Mouse (Mus musculus): ENCODE results near the gene Olfr1209.

Olfr1209 gene

DNA sequence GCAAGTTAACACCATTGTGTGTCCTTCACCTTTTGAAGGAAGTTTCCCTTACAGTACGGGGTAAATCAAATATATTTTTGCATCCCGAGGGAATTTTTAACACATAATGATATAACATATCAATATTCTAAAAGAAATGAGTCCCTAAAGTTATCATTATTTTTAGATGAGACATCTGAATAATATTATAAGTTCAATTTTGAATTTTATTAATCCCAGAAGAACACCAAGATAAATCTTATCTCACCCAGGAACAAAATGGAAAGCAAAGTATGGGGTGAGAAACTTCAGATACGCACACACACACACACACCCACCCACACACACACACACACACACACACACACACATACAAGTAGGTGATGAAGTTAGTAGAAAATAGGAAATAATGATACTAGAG lies at the start of gene Olfr1209:
Gene Olfr1209 (minus strand): TSS at position 101 of the 400 bp plus-strand sequence.
- Histone ChIP-seq H3K36me3 (ENCODE audit: control insufficient read depth, insufficient read depth, low read length, poor library complexity, severe bottlenecking) (no peaks in the 10 kb centered on the region), H3K27me3 (ENCODE audit: control insufficient read depth, insufficient read depth, low read length, poor library complexity, severe bottlenecking) (no peaks in the 10 kb centered on the region)
- DNase-seq (ENCODE audit: low read depth, low spot score): no peak

DNA sequence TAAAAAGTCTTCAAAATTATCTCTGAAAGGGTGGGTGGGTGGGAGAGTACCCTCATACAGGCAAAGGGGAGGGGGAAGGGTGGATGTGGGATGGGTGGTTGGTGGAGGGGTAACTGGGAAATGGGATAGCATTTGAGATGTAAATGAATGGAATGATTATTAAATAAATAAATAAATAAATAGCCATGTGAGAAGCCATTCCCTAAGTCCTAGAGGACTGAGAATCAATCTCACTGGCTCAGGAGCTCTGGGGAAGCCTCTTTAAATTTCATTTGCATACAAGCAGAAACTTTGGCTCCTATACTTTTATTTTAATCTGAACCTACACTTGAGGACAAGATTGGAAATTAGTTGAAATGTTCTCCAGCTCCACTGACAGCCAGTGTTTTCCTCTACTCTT lies 38.7 kb upstream of the Olfr1209 start, which contains the start of gene Olfr1212:
Gene Olfr1212 (plus strand): TSS at position 301 of the 400 bp plus-strand sequence.
- DNase-seq (ENCODE audit: low read depth, low spot score): no peak
- no peaks in the 10 kb centered on the region for H3K36me3 ChIP-seq (ENCODE audit: control insufficient read depth, insufficient read depth, low read length, poor library complexity, severe bottlenecking)
- H3K27me3 ChIP-seq (ENCODE audit: control insufficient read depth, insufficient read depth, low read length, poor library complexity, severe bottlenecking): no peaks in the 10 kb centered on the region

DNA sequence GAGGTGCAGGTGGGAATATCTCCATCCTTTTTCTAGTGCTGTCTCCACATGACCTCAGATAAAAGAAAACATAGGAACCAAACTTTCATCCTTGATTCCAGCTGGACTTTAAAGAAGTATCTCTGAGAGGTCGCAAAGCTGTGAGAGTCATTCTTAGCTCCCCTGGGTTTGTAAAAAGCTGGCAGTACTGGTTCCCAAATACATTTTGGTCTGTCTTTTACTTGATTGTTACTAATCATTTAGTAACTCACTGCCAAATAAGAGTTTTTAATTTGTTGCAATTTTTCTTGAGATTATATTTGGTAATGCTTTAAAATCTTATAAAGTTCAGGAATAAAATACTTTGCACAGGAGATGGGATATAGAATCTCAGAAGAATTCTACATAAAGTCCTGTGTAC lies 23.1 kb upstream of the Olfr1209 start, which contains the start of gene Olfr1211:
Gene Olfr1211 (minus strand): TSS at position 101 of the 400 bp plus-strand sequence.
- DNase-seq (ENCODE audit: low read depth, low spot score): no peak
- Histone ChIP-seq H3K27me3 (ENCODE audit: control insufficient read depth, insufficient read depth, low read length, poor library complexity, severe bottlenecking) (no peaks in the 10 kb centered on the region), H3K36me3 (ENCODE audit: control insufficient read depth, insufficient read depth, low read length, poor library complexity, severe bottlenecking) (no peaks in the 10 kb centered on the region)

DNA sequence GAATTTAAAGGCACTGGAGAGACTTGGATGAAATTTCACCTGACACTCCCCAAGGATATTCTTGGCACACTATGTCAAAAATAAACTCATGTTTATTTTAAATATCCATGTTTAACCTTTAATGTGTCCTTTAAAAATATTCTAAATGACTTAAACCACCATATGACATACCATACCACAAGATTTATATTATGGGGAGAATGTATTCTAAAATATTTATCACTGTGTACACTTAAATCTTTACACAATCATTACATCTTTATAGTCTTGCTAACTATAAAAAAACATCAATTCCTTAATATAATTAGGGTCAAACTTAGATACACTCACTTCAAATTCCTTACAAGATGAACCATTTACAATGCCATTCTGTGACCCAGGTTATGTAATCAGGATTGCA lies 12.7 kb downstream of the Olfr1209 start, which contains the start of gene Olfr1208:
Gene Olfr1208 (minus strand): TSS at position 101 of the 400 bp plus-strand sequence.
- H3K36me3 ChIP-seq (ENCODE audit: control insufficient read depth, insufficient read depth, low read length, poor library complexity, severe bottlenecking): no peaks in the 10 kb centered on the region
- H3K27me3 ChIP-seq (ENCODE audit: control insufficient read depth, insufficient read depth, low read length, poor library complexity, severe bottlenecking): no peaks in the 10 kb centered on the region
- DNase-seq (ENCODE audit: low read depth, low spot score): no peak

DNA sequence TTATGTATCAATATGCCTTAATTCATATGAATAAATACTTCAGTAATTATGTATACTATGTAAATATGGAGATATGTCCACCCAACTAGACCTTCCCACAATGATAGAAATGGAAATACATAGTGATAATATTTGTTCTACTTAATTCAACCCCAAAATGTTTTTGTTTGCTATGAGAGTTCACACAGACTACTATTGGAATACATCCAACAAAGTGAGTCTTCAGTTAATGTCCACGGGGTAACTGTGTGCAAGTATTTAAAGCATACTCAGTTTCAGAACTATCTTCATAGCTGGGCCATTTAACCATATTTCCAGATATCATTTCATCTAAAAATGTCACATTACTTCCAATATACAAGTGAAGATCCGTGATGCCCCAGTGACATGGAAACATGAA lies 52.0 kb downstream of the Olfr1209 start, which contains the start of gene Olfr1206:
Gene Olfr1206 (plus strand): TSS at position 301 of the 400 bp plus-strand sequence.
- no peaks in the 10 kb centered on the region for H3K27me3 ChIP-seq (ENCODE audit: control insufficient read depth, insufficient read depth, low read length, poor library complexity, severe bottlenecking)
- no peaks in the 10 kb centered on the region for H3K36me3 ChIP-seq (ENCODE audit: control insufficient read depth, insufficient read depth, low read length, poor library complexity, severe bottlenecking)

More for the DNA sequence above, 52.0 kb downstream of the Olfr1209 start, which contains the start of gene Olfr1206:
- DNase-seq (ENCODE audit: low read depth, low spot score): no peak
